Mouse (Mus musculus): ENCODE measurements around the gene Lct.

DNA sequence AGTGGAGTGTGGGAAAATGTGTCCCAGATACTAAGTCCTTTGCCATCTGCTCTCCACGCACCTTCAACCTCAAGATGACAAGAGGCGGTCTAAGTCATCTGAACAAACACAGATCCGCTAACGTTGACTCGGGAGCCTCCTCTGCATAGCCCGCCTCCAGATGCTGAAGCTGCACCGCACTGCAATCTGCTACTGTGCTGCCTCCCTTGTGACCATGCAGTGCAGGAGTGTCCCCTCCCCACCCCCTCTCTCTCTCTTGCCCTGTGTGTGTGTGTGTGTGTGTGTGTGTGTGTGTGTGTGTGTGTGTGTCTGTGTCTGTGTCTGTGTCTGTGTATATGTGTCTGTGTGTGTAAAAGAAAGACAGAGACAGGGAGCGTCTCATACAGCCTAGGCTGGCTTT, 32.8 kb downstream of the Lct start:
- TF ChIP-seq CTCF (IDR thresholded peaks at IDR 0.05; ENCODE audit: low read depth), result no peak
- TF ChIP-seq EP300 (IDR thresholded peaks at IDR 0.05; ENCODE audit: low read depth), result no peak

All from liver, embryonic 14.5 days (tissue).